Mouse (Mus musculus) cerebral cortex, adult 2 months (tissue): Measurements from ENCODE around the gene AL607142.1.

Experiments
- WGBS: fragments of 180-500 bp; shearing (Covaris S2); methylation state at CpG from one replicate; pipeline ENCODE4 v1.1.7; 2018; 5-methylcytosine and 5-hydroxymethylcytosine counted together

The AL607142.1 gene

DNA sequence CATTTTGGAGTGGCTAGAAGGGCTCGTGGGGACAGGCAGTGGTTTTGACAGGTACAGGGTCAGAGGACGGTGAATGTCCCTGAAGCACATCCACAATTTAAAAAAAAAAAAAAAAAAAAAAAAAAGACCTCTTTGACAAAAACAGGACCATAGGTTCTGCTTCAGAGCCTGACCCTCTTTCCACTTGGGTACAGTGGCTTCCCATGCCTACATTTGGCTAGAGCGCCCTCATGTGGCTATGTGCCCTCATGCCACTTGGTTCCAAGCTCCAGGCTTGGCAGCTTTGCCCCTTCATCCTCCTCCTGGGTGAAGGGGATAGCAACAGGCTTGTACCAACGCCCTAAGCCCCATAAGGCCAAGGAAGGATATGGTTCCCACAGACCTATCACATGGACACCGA is 39.8 kb downstream of the AL607142.1 start:
- WGBS = 61% methylated on average over 5 of the region's 5 CpGs

DNA sequence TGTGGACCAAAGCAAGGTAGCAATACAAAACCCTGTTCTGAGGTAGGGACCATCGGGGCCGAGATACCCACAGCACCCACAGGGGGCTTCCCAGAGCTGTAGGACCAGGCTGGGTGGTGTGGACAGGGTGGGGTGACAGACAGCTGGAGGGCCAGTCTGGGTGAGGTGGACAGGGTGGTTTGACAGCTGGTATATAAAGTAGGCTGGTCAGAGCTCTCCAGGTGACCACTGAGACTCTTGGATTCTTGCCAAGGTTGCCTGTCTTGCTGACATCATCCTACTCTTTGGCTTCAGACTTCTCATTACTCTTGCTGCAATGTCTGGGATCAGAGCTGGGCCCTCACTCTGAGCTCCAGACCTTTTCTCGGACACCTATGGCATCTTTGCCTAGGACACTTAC is 41.6 kb downstream of the AL607142.1 start:
- 91% methylated on average over 3 of the region's 3 CpGs for WGBS

DNA sequence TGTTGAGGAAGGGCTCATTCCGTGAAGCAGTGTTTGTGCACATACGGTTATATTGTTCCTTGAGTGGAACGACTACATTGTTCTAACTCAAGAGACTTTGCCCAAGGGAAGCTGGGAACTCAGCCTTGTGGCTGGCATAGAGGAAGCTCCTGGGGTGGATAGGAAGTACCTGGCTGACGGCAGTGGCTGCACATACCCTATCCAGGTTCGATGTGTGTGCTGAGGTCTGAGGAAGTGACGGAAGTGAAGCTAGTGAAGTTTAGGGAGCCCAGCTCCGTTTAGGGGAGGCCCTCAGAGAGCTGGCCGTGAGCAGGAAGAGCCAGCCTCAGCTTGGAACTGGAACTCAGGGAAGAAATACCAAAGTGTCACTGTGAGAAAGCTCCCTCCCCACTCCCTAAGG is 43.0 kb downstream of the AL607142.1 start:
- 56% methylated on average over 8 of the region's 8 CpGs for WGBS

DNA sequence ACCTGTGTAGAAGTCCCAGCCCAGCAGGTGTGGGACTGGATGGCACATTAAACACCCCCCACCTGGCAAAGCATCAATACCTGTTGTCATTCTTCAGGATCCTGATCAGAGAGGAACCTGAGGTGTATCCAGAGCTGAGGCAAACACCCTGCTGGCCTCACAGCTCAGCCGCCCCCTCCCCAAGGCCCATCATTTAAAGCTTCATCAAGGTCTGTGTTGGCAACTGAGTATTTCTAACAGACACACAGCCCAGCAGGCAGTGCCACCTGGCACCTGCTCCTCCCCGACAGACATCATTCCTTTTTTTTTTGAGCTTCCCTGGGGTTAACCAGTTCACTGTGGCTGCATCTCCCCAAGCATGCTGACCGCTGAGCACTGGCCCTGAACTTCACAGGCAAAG is 50.7 kb downstream of the AL607142.1 start:
- 72% methylated on average over 3 of the region's 3 CpGs for WGBS

DNA sequence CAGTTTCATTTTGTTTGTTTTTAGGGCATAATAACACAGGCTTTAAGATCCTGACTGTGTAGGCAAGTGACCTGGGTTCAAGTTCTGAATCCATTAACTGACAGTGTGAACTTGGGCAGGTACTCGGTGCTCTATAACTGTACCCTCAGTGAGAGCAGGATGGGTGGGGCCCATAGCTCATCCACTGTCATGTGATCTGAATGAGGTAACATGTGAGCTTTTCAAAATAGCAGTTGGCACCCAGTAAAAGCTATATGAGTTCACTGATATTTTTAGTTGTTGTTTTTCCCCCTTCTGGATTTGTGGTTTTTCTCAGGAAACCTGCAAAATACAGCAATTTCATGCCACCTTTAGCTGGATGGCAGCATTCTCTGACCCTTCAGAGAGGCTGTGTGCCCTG is 51.5 kb downstream of the AL607142.1 start:
- 47% methylated on average over 1 of the region's 1 CpGs for WGBS

DNA sequence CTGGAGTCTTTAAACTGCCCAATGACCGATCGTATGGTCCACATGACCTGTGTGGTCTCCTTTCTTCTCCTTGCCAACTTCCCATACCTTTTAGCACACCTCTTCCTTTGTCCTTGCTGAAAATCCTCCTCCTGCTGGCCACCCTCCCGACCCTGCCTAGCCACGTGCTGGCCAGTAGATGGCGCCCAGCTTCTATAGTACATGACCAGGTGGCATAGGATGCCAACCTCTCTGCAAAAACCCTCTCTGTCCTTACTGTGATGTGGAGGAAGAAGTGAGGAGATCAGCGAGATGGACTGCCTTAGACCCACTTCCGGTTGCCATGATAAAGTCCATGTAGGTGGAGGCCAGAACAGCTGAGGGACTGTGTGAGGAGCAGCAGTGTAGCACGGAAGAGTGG is 55.5 kb downstream of the AL607142.1 start:
- 32% methylated on average over 8 of the region's 8 CpGs for WGBS

DNA sequence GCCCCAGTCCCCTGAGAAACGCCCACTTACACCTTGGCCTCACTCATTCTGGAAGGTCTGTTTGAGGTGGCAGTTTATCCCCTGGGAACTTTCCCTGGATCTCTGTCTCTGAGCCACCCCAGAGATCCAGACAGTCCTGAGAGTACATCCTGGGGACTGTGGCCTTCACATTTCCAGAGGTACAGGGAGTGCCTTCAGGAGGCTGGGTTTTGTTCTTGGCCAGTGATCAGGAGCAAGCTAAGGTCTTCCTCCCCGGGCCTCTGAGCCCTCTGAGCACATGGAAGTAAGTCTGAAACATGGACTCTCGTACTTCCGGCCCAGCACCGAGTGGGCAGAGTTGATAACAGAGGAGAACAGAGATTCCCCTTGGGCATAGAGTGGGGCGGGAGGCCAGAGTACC is 59.9 kb downstream of the AL607142.1 start:
- 74% methylated on average over 6 of the region's 6 CpGs for WGBS

DNA sequence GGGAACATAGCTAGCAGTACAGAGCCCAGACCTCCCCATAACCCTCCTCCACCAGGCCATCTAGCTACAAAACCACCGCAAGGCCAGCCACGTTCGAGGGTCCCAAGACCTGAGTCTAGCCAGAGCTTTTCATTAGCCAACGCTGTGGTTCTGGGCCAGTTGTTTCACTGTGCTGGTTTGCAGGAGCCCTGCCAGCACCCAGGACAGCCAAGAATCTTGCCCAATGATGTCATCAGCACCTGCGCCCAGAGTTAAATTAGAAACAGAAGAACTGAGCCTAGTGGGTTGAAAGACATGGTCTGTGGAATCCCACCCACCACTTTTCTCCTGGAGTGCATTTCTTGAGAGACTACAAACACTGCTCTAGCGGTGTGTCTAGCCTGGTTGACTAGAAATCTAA is 61.3 kb downstream of the AL607142.1 start:
- 46% methylated on average over 6 of the region's 6 CpGs for WGBS

DNA sequence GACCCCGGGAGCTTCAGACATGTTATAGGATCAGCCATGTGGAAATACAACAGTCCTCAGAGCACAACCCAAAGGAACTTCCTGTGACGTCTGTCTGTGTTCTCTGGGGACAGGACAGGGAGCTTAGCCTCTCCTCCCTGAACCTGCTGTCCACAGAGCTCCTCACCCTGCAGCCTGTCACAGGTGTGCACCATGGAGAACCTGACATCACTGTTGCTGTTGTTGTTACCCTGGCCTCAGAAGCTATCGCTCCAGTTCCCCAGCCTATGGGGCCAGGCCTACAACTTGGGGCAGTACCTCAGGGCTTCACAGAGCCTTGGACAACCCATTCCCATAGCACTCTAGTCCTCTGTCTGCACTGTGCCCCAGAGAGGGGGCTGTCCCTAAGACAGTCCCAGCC is 62.5 kb downstream of the AL607142.1 start:
- 81% methylated on average over 3 of the region's 3 CpGs for WGBS

DNA sequence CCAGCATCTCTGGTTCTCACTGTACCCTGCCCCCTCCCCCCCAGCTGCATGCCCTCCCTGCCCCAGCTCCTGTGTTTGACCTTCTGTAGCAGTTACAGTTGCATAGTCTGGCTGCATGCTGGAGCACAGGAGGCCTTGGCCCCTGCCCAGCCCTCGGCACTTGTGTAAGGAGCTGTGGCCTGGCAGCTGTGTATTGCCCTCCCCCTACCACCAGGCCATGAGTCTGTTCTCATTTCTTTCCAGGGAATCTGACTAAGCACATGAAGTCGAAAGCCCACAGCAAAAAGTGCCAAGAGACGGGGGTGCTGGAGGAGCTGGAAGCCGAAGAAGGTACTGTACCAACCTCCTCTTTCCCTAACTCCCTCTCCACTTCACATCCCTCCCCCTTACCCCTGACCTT is 63.2 kb downstream of the AL607142.1 start:
- WGBS = 36% methylated on average over 4 of the region's 4 CpGs

DNA sequence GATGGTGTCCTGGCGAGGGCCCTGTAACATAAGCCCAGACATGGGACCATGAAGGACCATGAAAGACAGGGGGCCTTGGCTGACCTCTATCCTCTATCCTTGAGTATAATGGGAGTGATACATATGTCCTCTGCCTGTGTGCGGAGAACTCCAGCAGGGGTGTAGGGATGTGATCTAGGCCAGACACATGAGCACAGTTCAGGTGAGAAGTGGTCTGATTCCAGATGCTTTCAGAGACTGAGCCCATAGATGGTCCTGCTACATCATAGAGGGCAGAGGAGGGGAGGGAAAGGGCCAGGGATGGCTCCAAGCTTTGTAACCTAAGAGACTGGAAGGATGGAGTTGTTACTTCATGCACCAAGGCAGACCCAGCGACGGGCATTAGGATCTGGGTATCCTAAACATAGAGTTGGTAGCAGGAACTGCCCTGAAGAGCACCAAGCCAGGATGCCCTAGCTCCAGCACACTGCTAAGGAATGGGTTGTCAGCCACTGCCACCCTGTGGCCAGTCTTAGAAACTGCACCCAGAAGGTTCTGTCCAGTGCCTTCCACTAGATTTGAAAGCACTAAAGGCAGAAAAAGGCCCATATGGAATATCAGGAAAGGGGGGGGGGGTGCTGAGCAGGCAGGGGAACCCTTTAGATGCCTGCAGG is 64.6 kb downstream of the AL607142.1 start:
- WGBS = 40% methylated on average over 4 of the region's 4 CpGs

DNA sequence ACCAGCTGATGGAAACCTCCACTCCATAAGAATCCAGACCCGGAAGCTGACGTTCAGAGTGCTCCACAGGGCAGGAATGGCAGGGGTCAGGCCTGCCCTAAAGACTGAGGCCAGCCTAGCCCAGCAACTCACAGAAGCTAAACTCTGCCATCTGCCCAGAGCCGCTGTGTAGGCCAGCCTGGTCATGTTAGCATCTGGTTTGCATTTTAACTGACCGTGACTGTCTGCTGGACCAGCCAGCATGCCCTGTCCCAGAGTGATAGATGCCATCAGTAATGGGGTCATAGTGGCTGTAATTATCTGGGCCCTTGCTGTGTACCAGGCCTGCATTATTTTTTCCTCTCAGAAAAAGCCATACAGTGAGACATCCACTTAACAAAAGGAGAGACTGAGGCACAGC is 66.1 kb downstream of the AL607142.1 start:
- WGBS = 81% methylated on average over 4 of the region's 4 CpGs

DNA sequence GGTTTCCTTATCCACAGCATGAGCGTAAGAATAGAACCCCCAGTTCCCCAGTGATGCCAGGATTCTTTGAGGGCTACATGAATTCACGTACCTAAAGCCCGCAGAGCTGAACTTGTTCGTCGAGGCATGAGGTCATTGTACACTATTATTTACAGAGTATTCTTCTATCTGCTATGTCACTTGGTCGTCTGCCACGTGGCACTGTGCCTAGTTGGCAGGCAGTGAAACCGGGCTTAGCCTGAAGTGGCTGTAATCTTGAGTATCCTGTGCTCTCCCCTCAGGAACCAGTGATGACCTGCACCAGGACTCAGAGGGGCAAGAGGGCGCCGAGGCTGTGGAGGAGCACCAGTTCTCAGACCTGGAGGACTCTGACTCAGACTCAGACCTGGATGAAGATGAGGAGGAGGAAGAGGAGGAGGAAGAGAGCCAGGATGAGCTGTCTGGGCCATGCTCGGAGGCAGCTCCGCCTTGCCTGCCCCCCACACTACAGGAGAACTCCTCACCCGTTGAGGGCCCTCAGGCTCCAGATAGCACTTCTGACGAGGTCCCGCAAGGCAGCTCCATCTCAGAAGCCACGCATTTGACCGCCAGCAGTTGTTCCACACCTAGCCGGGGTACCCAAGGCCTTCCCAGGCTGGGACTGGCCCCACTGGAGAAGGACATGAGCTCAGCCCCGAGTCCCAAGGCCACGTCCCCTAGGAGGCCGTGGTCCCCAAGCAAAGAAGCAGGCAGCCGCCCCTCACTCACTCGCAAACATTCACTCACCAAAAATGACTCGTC is 66.8 kb downstream of the AL607142.1 start:
- 62% methylated on average over 24 of the region's 24 CpGs for WGBS

DNA sequence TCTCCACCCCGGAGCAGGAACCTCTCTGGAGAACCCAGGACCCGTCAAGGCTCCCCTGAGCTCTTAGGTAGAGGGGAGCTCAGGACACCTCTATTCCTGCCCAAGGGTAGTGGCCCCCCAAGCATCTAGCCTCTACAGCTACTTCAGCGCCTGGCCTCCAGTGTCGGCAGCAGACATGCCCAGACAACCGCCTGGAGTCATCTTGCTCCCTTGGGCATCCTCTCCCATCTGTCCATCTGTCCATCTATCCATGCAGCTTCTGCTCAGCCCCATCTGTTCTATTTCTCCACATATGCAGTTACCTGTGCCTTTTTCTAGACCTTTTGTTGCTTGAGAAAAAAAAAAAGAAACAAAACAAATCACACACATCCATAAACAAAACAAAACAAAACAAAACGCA is 69.4 kb downstream of the AL607142.1 start:
- 73% methylated on average over 6 of the region's 6 CpGs for WGBS

DNA sequence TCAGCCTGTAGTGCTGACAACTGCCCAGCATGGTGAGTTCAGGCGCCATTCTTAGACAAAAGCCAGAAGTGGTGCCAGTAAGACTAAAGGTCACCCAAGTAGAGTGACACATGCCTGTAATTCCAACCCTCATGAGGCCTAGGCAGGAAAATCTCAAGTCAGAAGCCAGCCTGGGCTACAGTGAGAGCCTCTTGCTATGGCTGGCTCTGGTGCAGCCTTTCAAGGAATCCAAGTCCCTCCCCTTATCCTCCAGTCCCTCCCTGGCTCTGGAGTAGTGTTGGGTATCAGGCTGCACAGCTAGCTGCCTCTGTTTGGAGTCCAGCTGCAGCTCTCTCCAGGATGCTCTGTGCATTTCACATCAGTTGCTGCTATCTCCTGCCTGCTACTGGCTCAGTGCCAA is 77.0 kb downstream of the AL607142.1 start:
- 81% methylated on average over 1 of the region's 1 CpGs for WGBS

DNA sequence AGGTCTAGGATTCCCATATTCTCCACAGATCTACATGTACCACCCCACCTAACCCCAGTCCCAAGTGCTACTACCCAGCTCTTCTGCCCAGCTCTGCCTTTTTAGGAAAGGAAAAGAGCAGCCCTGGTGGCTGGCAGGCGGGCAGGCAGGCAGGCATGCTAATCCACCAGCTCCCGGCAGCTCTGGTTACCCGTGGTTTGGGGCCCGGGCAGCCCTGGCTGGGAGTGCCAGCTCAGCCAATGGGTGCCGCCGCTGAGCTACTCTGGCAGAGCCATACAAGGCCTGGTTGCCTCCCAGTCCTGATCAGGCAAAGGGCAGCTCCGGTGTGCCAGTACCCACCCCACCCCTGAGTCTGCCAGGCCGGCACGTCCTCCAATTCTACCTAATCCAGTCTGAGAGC is 78.1 kb downstream of the AL607142.1 start:
- 64% methylated on average over 9 of the region's 9 CpGs for WGBS
